Mouse (Mus musculus): ENCODE measurements around the gene Dync1li2. TPM values are rescaled to one million over a fixed set of nuclear protein-coding genes. Genes with fewer than 3 reads are reported as not detected.

Dync1li2 gene
- polyA plus RNA-seq, 2 experiments, result 8.2 to 9.4 TPM

DNA sequence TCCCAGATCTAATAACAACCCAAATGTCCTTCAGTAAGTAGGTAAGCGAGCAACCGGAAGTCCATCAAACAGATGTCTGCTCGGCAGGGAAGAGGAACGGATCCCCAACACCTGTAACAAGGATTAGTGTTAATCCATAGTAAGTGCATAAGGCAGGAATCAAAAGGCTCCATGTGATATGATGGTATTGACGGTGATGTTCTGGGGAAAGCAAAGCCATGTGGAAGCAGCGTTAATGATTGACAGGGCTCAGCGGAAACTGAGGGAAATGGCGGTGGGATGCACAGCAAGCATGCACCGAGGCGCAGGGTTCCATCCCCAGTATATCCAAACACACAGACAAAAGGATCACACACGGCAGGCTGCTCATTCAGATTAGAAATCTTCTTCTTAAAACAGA lies 68.6 kb downstream of the Dync1li2 start:
- ATAC-seq (ENCODE audit: insufficient read depth) (no peak; the same call in 1 of the 2 replicates), DNase-seq (ENCODE audit: low read depth in 3 of 3, low spot score in 3 of 3) (no peak)
- H3K9ac ChIP-seq (replicated peaks), result no peak overlapping the region
- H3K27me3 ChIP-seq (ENCODE audit: control insufficient read depth, insufficient read depth, low read length), result no peaks in the 10 kb centered on the region
- H3K9me3 ChIP-seq (ENCODE audit: control insufficient read depth, low read length), result no peaks in the 10 kb centered on the region
- no peaks in the 10 kb centered on the region for H3K36me3 ChIP-seq (replicated peaks; ENCODE audit: control insufficient read depth, insufficient read depth, low read depth)
- H3K4me1 ChIP-seq (replicated peaks; ENCODE audit: control insufficient read depth in 2 of 2, insufficient read depth in 2 of 2, low read length in 1 of 2), result no peaks in the 10 kb centered on the region; a peak in 1 of 4 replicates
- WGBS (ENCODE audit: insufficient replicate concordance), result 70% methylated on average over 11 of the region's 11 CpGs
- no peak overlapping the region for H3K4me3 ChIP-seq (ENCODE audit: insufficient read depth in 1 of 2, low read depth in 2 of 2, low read length in 2 of 2)
- H3K4me2 ChIP-seq (ENCODE audit: low read depth), result no peak overlapping the region
- H3K27ac ChIP-seq, result no peak overlapping the region
- no peak for TF ChIP-seq EP300 (IDR thresholded peaks at IDR 0.05; ENCODE audit: low read depth)
- no peak for TF ChIP-seq CTCF (IDR thresholded peaks at IDR 0.05; ENCODE audit: low read depth)

DNA sequence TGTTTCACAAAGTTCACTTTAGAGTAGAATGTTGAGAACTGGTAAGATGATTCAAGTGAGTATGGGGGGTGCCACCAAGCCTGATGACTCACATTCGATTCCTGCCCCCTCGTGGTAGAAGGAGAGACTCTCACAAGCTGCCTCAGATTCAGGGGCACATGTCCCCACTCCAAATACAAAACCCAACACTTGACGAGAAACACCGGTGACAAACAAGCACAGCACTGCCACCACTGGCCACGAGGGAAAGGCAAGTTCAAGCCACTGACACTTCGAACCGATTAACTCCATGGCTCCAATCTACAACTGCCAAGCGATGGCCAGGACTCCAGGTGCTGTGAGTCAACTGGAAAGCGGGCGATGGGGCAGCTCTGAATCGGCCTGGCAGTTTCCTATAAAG lies 69.1 kb downstream of the Dync1li2 start:
- H3K36me3 ChIP-seq (replicated peaks; ENCODE audit: control insufficient read depth, insufficient read depth, low read depth), result no peaks in the 10 kb centered on the region
- no peak overlapping the region for H3K27ac ChIP-seq
- DNase-seq (ENCODE audit: low read depth in 3 of 3, low spot score in 3 of 3), result no peak
- H3K4me3 ChIP-seq (ENCODE audit: insufficient read depth in 1 of 2, low read depth in 2 of 2, low read length in 2 of 2), result no peak overlapping the region
- 70% methylated on average over 11 of the region's 11 CpGs for WGBS (ENCODE audit: insufficient replicate concordance)
- H3K27me3 ChIP-seq (ENCODE audit: control insufficient read depth, insufficient read depth, low read length), result no peaks in the 10 kb centered on the region
- no peak overlapping the region for H3K4me2 ChIP-seq (ENCODE audit: low read depth)
- no peak overlapping the region for H3K9ac ChIP-seq (replicated peaks)
- H3K4me1 ChIP-seq (replicated peaks; ENCODE audit: control insufficient read depth in 2 of 2, insufficient read depth in 2 of 2, low read length in 1 of 2), result no peaks in the 10 kb centered on the region; a peak in 1 of 4 replicates
- H3K9me3 ChIP-seq (ENCODE audit: control insufficient read depth, low read length), result no peaks in the 10 kb centered on the region
- ATAC-seq (ENCODE audit: insufficient read depth), result no peak
- TF ChIP-seq EP300 (IDR thresholded peaks at IDR 0.05; ENCODE audit: low read depth), result no peak
- TF ChIP-seq CTCF (IDR thresholded peaks at IDR 0.05; ENCODE audit: low read depth), result peak; percentile 33; the same call in 1 of the 2 replicates

DNA sequence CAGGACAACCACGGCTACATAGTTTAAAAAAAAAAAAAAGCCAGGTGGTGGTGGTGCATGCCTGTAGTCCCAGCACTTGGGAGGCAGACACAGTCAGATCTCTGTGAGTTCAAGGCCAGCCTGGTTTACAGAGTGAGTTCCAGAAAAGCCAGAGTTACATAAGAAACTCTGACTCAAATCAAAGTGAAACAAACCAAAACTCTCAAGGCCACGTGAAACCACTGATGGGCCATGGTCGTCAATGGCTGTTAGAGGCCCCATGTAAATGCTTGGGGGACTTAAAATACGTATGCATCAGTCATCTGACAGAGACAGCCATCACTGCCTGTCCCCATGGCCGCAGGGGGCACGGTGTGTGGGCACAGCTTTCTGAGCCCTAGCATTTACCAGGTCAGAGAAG lies 71.7 kb downstream of the Dync1li2 start:
- no peaks in the 10 kb centered on the region for H3K27me3 ChIP-seq (ENCODE audit: control insufficient read depth, insufficient read depth, low read length)
- no peak for ATAC-seq (ENCODE audit: insufficient read depth)
- H3K4me2 ChIP-seq (ENCODE audit: low read depth), result no peak overlapping the region
- no peaks in the 10 kb centered on the region for H3K36me3 ChIP-seq (replicated peaks; ENCODE audit: control insufficient read depth, insufficient read depth, low read depth)
- no peaks in the 10 kb centered on the region; a peak in 1 of 4 replicates for H3K4me1 ChIP-seq (replicated peaks; ENCODE audit: control insufficient read depth in 2 of 2, insufficient read depth in 2 of 2, low read length in 1 of 2)
- no peak overlapping the region for H3K4me3 ChIP-seq (ENCODE audit: insufficient read depth in 1 of 2, low read depth in 2 of 2, low read length in 2 of 2)
- H3K27ac ChIP-seq, result no peak overlapping the region
- no peaks in the 10 kb centered on the region for H3K9me3 ChIP-seq (ENCODE audit: control insufficient read depth, low read length)
- TF ChIP-seq EP300 (IDR thresholded peaks at IDR 0.05; ENCODE audit: low read depth) (no peak), CTCF (IDR thresholded peaks at IDR 0.05; ENCODE audit: low read depth) (no peak)
- no peak for DNase-seq (ENCODE audit: low read depth in 3 of 3, low spot score in 3 of 3)
- no peak overlapping the region for H3K9ac ChIP-seq (replicated peaks)
- WGBS (ENCODE audit: insufficient replicate concordance), result 62% methylated on average over 6 of the region's 6 CpGs

- H3K4me3 ChIP-seq (ENCODE audit: insufficient read depth in 1 of 2, low read depth in 2 of 2, low read length in 2 of 2), result no peak overlapping the region
- no peaks in the 10 kb centered on the region for H3K36me3 ChIP-seq (replicated peaks; ENCODE audit: control insufficient read depth, insufficient read depth, low read depth)
- no peak overlapping the region for H3K27ac ChIP-seq
- no peak for DNase-seq (ENCODE audit: low read depth in 3 of 3, low spot score in 3 of 3)
- no peak overlapping the region for H3K9ac ChIP-seq (replicated peaks)
- H3K9me3 ChIP-seq (ENCODE audit: control insufficient read depth, low read length), result no peaks in the 10 kb centered on the region
- no peak for ATAC-seq (ENCODE audit: insufficient read depth)
- no peaks in the 10 kb centered on the region; a peak in 1 of 4 replicates for H3K4me1 ChIP-seq (replicated peaks; ENCODE audit: control insufficient read depth in 2 of 2, insufficient read depth in 2 of 2, low read length in 1 of 2)
- H3K27me3 ChIP-seq (ENCODE audit: control insufficient read depth, insufficient read depth, low read length), result no peaks in the 10 kb centered on the region
- TF ChIP-seq EP300 (IDR thresholded peaks at IDR 0.05; ENCODE audit: low read depth) (no peak), CTCF (IDR thresholded peaks at IDR 0.05; ENCODE audit: low read depth) (no peak)
- no peak overlapping the region for H3K4me2 ChIP-seq (ENCODE audit: low read depth)
- WGBS (ENCODE audit: insufficient replicate concordance), result 53% methylated on average over 6 of the region's 6 CpGs
Observed at GRCm38 (mm10) chr8:104370071-104370470, 72.8 kb downstream of the Dync1li2 start.

GRCm38 (mm10) chr8:104369591-104369990 lies 73.3 kb downstream of the Dync1li2 start:
- no peak for TF ChIP-seq EP300 (IDR thresholded peaks at IDR 0.05; ENCODE audit: low read depth)
- TF ChIP-seq CTCF (IDR thresholded peaks at IDR 0.05; ENCODE audit: low read depth), result no peak
- DNase-seq (ENCODE audit: low read depth in 3 of 3, low spot score in 3 of 3), result no peak
- Histone ChIP-seq H3K4me2 (ENCODE audit: low read depth) (no peak overlapping the region), H3K9me3 (ENCODE audit: control insufficient read depth, low read length) (no peaks in the 10 kb centered on the region), H3K27ac (no peak overlapping the region), H3K27me3 (ENCODE audit: control insufficient read depth, insufficient read depth, low read length) (no peaks in the 10 kb centered on the region), H3K4me3 (ENCODE audit: insufficient read depth in 1 of 2, low read depth in 2 of 2, low read length in 2 of 2) (no peak overlapping the region), H3K4me1 (replicated peaks; ENCODE audit: control insufficient read depth in 2 of 2, insufficient read depth in 2 of 2, low read length in 1 of 2) (no peaks in the 10 kb centered on the region; a peak in 1 of 4 replicates), H3K36me3 (replicated peaks; ENCODE audit: control insufficient read depth, insufficient read depth, low read depth) (no peaks in the 10 kb centered on the region), H3K9ac (replicated peaks) (no peak overlapping the region)
- no peak for ATAC-seq (ENCODE audit: insufficient read depth)
- WGBS (ENCODE audit: insufficient replicate concordance), result 75% methylated on average over 12 of the region's 12 CpGs

Other genes with a start within 250 kb of the Dync1li2 start
- gene Tk2, start 194.5 kb downstream of the Dync1li2 start, polyA plus RNA-seq (2012; rRNA removed), result 3.1 and 3.9 TPM in 2 replicates
- gene Tk2, start 194.5 kb downstream of the Dync1li2 start, polyA plus RNA-seq (2014; fragmentation: Nextera tagmentation; extraction: Ambion mirVana), result 4.9 and 7.0 TPM in 2 replicates
- gene Cklf, start 192.2 kb downstream of the Dync1li2 start, polyA plus RNA-seq (2012; rRNA removed), result 10.2 and 13.6 TPM in 2 replicates
- 16.5 and 17.9 TPM in 2 replicates for gene Cklf, start 192.2 kb downstream of the Dync1li2 start, polyA plus RNA-seq (2014; fragmentation: Nextera tagmentation; extraction: Ambion mirVana)
- gene Cmtm2a, start 149.9 kb downstream of the Dync1li2 start, polyA plus RNA-seq (2012; rRNA removed), result not detected in 2 replicates
- gene Cmtm2a, start 149.9 kb downstream of the Dync1li2 start, polyA plus RNA-seq (2014; fragmentation: Nextera tagmentation; extraction: Ambion mirVana), result not detected in 2 replicates
- not detected in 2 replicates for gene Gm45711, start 133.0 kb downstream of the Dync1li2 start, polyA plus RNA-seq (2012; rRNA removed)
- gene Gm45711, start 133.0 kb downstream of the Dync1li2 start, polyA plus RNA-seq (2014; fragmentation: Nextera tagmentation; extraction: Ambion mirVana), result not detected in 2 replicates
- gene Cmtm1, start 132.9 kb downstream of the Dync1li2 start, polyA plus RNA-seq (2012; rRNA removed), result not detected in 2 replicates
- gene Cmtm1, start 132.9 kb downstream of the Dync1li2 start, polyA plus RNA-seq (2014; fragmentation: Nextera tagmentation; extraction: Ambion mirVana), result not detected in 2 replicates
- gene Gm11020, start 121.5 kb downstream of the Dync1li2 start, polyA plus RNA-seq (2012; rRNA removed), result not detected in 2 replicates
- gene Gm11020, start 121.5 kb downstream of the Dync1li2 start, polyA plus RNA-seq (2014; fragmentation: Nextera tagmentation; extraction: Ambion mirVana), result not detected in 2 replicates
- not detected in 2 replicates for gene Cmtm2b, start 120.8 kb downstream of the Dync1li2 start, polyA plus RNA-seq (2012; rRNA removed)
- gene Cmtm2b, start 120.8 kb downstream of the Dync1li2 start, polyA plus RNA-seq (2014; fragmentation: Nextera tagmentation; extraction: Ambion mirVana), result not detected in 2 replicates
- gene Cmtm3, start 103.6 kb downstream of the Dync1li2 start, polyA plus RNA-seq (2012; rRNA removed), result 14.0 and 14.3 TPM in 2 replicates
- gene Cmtm3, start 103.6 kb downstream of the Dync1li2 start, polyA plus RNA-seq (2014; fragmentation: Nextera tagmentation; extraction: Ambion mirVana), result 14.1 and 14.6 TPM in 2 replicates
- 1.7 TPM in 2 replicates for gene Cmtm4, start 47.2 kb downstream of the Dync1li2 start, polyA plus RNA-seq (2012; rRNA removed)
- 0.44 and 0.54 TPM in 2 replicates for gene Cmtm4, start 47.2 kb downstream of the Dync1li2 start, polyA plus RNA-seq (2014; fragmentation: Nextera tagmentation; extraction: Ambion mirVana)
- not detected in 2 replicates for gene Terb1, start 66.9 kb upstream of the Dync1li2 start, polyA plus RNA-seq (2012; rRNA removed)
- not detected in 2 replicates for gene Terb1, start 66.9 kb upstream of the Dync1li2 start, polyA plus RNA-seq (2014; fragmentation: Nextera tagmentation; extraction: Ambion mirVana)
- gene Nae1, start 91.6 kb upstream of the Dync1li2 start, polyA plus RNA-seq (2012; rRNA removed), result 12.4 and 23.4 TPM in 2 replicates
- 36.4 and 37.5 TPM in 2 replicates for gene Nae1, start 91.6 kb upstream of the Dync1li2 start, polyA plus RNA-seq (2014; fragmentation: Nextera tagmentation; extraction: Ambion mirVana)
- 2.5 and 5.0 TPM in 2 replicates for gene Car7, start 91.6 kb upstream of the Dync1li2 start, polyA plus RNA-seq (2012; rRNA removed)
- 5.0 and 11.2 TPM in 2 replicates for gene Car7, start 91.6 kb upstream of the Dync1li2 start, polyA plus RNA-seq (2014; fragmentation: Nextera tagmentation; extraction: Ambion mirVana)
- 1.4 and 1.5 TPM in 2 replicates for gene Pdp2, start 148.4 kb upstream of the Dync1li2 start, polyA plus RNA-seq (2012; rRNA removed)
- 2.4 and 2.6 TPM in 2 replicates for gene Pdp2, start 148.4 kb upstream of the Dync1li2 start, polyA plus RNA-seq (2014; fragmentation: Nextera tagmentation; extraction: Ambion mirVana)
- gene Cdh16, start 181.3 kb upstream of the Dync1li2 start, polyA plus RNA-seq (2012; rRNA removed), result 0.01 and 0.02 TPM in 2 replicates
- gene Cdh16, start 181.3 kb upstream of the Dync1li2 start, polyA plus RNA-seq (2014; fragmentation: Nextera tagmentation; extraction: Ambion mirVana), result not detected in 2 replicates
- 0.21 and 0.25 TPM in 2 replicates for gene Rrad, start 188.3 kb upstream of the Dync1li2 start, polyA plus RNA-seq (2012; rRNA removed)
- gene Rrad, start 188.3 kb upstream of the Dync1li2 start, polyA plus RNA-seq (2014; fragmentation: Nextera tagmentation; extraction: Ambion mirVana), result 0.10 and 0.54 TPM in 2 replicates
- 33.2 and 38.5 TPM in 2 replicates for gene Ciao2b, start 198.9 kb upstream of the Dync1li2 start, polyA plus RNA-seq (2012; rRNA removed)
- gene Ciao2b, start 198.9 kb upstream of the Dync1li2 start, polyA plus RNA-seq (2014; fragmentation: Nextera tagmentation; extraction: Ambion mirVana), result 49.6 and 50.3 TPM in 2 replicates